Mouse (Mus musculus): Measurements from ENCODE around the gene Lrrc3.

DNA sequence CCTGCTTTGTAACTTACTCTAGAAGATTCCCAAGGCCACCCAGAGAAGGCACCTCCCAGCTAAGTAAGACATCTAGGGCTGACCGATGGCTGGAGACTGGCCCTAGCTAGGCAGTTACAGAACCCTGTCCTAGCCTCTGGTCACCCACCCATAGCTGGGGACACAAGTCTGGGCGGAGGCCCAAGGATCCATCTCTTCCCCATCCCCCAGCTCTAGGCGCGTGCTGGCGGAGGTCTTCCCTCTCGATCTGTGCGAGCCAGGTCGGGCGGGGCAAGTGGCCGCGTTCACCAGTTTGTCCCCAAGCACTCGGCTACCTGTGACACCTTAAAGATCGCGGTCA is 495 bp downstream of the Lrrc3 start:
- TF ChIP-seq CTCF (IDR thresholded peaks at IDR 0.05; ENCODE audit: low read depth, low read length) (no peak), EP300 (IDR thresholded peaks at IDR 0.05; ENCODE audit: insufficient read depth, low read depth, low read length) (no peak), POLR2A (IDR thresholded peaks at IDR 0.05; ENCODE audit: insufficient read depth, low read length) (no peak)
